Mouse (Mus musculus) kidney, postnatal 4 days (tissue): ENCODE measurements around the gene Kcnq1.

ENCODE experiments used
- DNase-seq, 2 experiments: peaks; one replicate each; pipeline ENCODE4 v3.0.0; 2021; ENCODE audit warnings: mixed read lengths in 2 of 2

Kcnq1 gene

DNA sequence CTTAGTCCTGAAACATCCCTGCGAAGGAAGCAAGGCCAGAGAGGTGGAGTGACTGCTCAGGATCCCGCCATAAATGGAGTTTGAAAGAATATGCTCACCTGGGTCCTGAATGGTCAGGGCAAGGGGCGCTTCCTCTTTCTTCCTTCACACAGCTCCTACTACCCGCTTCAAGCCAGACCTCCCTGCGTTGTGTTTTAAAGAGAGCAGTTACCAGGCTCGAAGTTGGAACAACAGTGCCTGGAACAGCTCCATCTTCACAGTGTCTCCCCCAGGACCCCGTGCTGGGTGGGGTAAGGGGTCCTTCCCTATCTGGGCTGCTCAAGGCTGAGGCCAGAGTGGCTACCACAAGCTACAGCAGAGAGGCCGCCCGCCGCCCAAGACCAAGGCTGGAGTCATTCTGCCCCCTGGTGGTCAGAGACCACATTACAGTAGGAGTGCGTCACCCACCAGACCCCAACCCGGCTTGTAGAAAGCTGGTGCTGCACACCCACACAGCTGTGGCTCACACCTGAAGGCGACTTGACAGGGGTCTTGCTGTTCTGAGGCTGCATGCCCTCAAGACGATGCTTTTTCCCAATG is 360.0 kb downstream of the Kcnq1 start:
- peak; percentile 91 for DNase-seq

DNA sequence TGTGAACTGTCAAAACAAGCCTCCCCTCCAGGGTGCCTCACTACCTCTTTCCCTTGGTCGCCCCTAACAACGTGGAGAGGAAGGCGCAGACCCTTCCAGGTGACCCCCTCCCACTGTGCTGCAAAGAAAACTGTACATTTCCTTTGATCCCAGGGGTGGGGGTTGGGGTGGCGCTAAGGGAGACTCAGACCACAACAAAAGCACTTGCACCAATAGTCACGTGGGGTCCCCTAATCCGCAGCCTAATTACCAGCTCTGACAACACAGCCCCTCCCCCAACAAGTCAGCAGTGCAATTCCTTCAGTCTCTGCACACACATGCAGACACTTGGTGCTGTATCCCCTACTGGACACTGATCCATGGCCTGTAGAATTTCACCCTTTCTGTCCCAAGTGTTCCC is 361.6 kb downstream of the Kcnq1 start:
- no peak for DNase-seq

- peak; percentile 90 to 91 for DNase-seq
Measured at GRCm38 (mm10) chr7:143469946-143470345, 363.8 kb downstream of the Kcnq1 start.

DNA sequence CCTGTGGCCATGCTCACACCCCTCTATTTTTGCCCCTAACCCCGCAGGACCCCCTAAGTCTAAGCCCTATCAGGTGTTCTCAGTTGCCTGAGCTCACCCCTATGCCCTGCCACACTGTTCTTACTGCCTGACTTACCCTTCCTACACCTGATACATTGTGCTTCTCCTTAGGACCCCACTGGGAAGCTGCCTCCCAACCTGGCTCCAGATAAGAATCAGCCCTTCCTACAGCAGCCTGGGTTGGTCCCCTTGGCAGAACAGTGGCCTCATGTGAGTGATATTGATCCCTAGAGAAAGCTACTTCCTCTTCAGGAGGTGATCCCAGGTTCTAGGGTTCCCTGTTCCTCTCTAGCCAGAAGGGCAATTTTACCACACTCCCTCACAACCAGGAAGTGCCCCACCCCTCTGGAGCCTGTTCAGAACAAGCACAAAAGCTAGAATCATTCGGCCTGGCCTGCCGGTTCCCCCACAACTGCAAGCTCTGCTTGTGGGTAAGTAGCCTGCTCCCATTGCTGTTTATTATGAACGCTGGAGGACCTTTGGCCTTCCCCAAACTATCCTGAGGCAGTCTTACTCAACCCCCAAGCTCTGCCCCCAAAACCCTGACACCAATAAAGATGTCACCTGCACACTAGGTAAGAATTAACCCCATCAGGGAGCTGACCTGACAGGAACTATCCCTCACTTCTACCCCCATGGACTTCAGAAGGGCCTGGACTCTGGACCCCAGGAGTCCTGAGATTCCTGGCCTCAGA is 367.4 kb downstream of the Kcnq1 start, which contains the start of gene Slc22a18:
Slc22a18 (plus strand) TSS at position 390 of the 755 bp plus-strand sequence.
- peak; percentile 47 to 68 for DNase-seq

DNA sequence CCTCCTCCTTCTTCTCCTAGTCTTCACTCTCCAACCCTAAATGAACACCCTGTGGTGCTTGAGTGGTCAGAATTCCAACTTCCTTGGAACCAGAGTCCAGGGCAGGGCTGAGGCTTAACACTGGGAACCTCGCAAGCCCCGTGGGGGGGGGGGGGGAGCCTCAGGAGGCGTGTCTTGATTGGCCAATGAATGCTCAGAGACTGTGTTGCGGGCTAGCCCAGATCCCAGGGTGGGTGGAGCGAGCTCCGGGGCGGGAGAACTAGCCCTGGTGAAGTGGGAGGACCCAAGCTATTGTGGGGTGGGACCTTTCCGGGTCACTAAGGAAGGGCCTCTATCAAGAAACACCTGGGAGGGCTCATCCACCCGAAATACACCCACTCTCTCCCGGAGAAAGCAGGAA is 368.6 kb downstream of the Kcnq1 start:
- peak; percentile 30 to 58 for DNase-seq

GRCm38 (mm10) chr7:143475876-143476275 is 369.7 kb downstream of the Kcnq1 start:
- peak; percentile 40 to 67 for DNase-seq
